Mouse (Mus musculus) neural tube, embryonic 11.5 days (tissue): ENCODE results near the gene Erbb4. TPM values are rescaled to one million over a fixed set of nuclear protein-coding genes. Genes with fewer than 3 reads are reported as not detected.

Experiments used
- ATAC-seq: fragments of 200-750 bp; cut with Nextera tagmentation; 2 replicates; pipeline ENCODE4 v1.8.0; 2017; ENCODE audit warnings: moderate number of reproducible peaks, mild to moderate bottlenecking, moderate TSS enrichment, moderate library complexity; ENCODE audit not compliant: insufficient read depth, low FRiP score, low TSS enrichment
- DNase-seq: peaks from one replicate; pipeline ENCODE4 v3.0.0-alpha.2; 2015; ENCODE audit warnings: low spot score
- H3K27ac ChIP-seq: fragments of 300-500 bp; sonication (generic); 2 replicates; pipeline ENCODE4 v1.5.1; 2014; ENCODE audit warnings: low read depth, mild to moderate bottlenecking, low read length
- H3K27me3 ChIP-seq: fragments of 300-500 bp; sonication (generic); 2 replicates; pipeline ENCODE4 v1.6.1; 2014; ENCODE audit warnings: mild to moderate bottlenecking, low read length, mixed read lengths; ENCODE audit not compliant: control insufficient read depth, insufficient read depth
- H3K36me3 ChIP-seq: fragments of 300-500 bp; sonication (generic); 2 replicates; pipeline ENCODE4 v1.6.1; 2014; ENCODE audit warnings: mild to moderate bottlenecking, low read length, moderate library complexity, mixed read lengths; ENCODE audit not compliant: control insufficient read depth, insufficient read depth
- H3K4me1 ChIP-seq: fragments of 300-500 bp; sonication (generic); 2 replicates; pipeline ENCODE4 v1.6.1; 2014; ENCODE audit warnings: low read length, mixed read lengths; ENCODE audit not compliant: control insufficient read depth, insufficient read depth
- H3K4me2 ChIP-seq: fragments of 300-500 bp; sonication (generic); 2 replicates; pipeline ENCODE4 v1.6.1; 2014; ENCODE audit warnings: low read depth, mild to moderate bottlenecking, moderate library complexity
- H3K4me3 ChIP-seq: fragments of 300-500 bp; sonication (generic); 2 replicates; pipeline ENCODE4 v1.5.1; 2014; ENCODE audit warnings: low read depth, low read length
- H3K9ac ChIP-seq: fragments of 300-500 bp; sonication (generic); 2 replicates; pipeline ENCODE4 v1.6.1; 2014; ENCODE audit warnings: mild to moderate bottlenecking, low read length
- H3K9me3 ChIP-seq: fragments of 300-500 bp; sonication (generic); 2 replicates; pipeline ENCODE4 v1.6.1; 2016; ENCODE audit warnings: low read length; ENCODE audit not compliant: control insufficient read depth
- WGBS: fragments of 180-500 bp; shearing (Covaris S2); extraction: QIAGEN DNeasy Blood & Tissue Kit; methylation state at CpG from one replicate; pipeline ENCODE4 v1.1.7; 2014; 5-methylcytosine and 5-hydroxymethylcytosine counted together
- polyA plus RNA-seq: library from polyadenylated mRNA; unstranded; fragments of >200 nt; fragmentation: Nextera tagmentation; extraction: Ambion mirVana; gene quantifications from 2 replicates; pipeline ENCODE4 v1.2.1, GENCODE M21; 2014

The Erbb4 gene
- polyA plus RNA-seq, 1 experiment from 2014 or later, result 5.0 TPM

GRCm38 (mm10) chr1:68979251-68979650, 128.6 kb downstream of the Erbb4 start:
- Histone ChIP-seq H3K9me3 (no peaks in the 10 kb centered on the region), H3K4me3 (no peak overlapping the region), H3K27me3 (no peaks in the 10 kb centered on the region), H3K27ac (no peak overlapping the region), H3K4me2 (no peak overlapping the region), H3K36me3 (no peaks in the 10 kb centered on the region), H3K9ac (no peak overlapping the region), H3K4me1 (no peaks in the 10 kb centered on the region)
- 88% methylated on average over 2 of the region's 2 CpGs for WGBS
- DNase-seq (no peak), ATAC-seq (no peak)

- Histone ChIP-seq H3K4me2 (no peak overlapping the region), H3K4me1 (peaks cover 1% of the 10 kb centered on the region; the same call in 1 of the 2 replicates), H3K27me3 (no peaks in the 10 kb centered on the region), H3K4me3 (no peak overlapping the region), H3K36me3 (no peaks in the 10 kb centered on the region), H3K9ac (no peak overlapping the region), H3K27ac (no peak overlapping the region), H3K9me3 (no peaks in the 10 kb centered on the region)
- ATAC-seq, result no peak
- DNase-seq, result no peak
- WGBS, result 90% methylated on average over 3 of the region's 3 CpGs
These were observed 129.3 kb downstream of the Erbb4 start for GRCm38 (mm10) chr1:68978571-68978970.

- Histone ChIP-seq H3K4me2 (no peak overlapping the region), H3K27me3 (no peaks in the 10 kb centered on the region), H3K27ac (no peak overlapping the region), H3K9me3 (no peaks in the 10 kb centered on the region), H3K4me1 (peaks cover 5% of the 10 kb centered on the region; the same call in 1 of the 2 replicates), H3K36me3 (no peaks in the 10 kb centered on the region), H3K4me3 (no peak overlapping the region), H3K9ac (no peak overlapping the region)
- no peak for ATAC-seq
- WGBS, result 39% methylated on average over 5 of the region's 5 CpGs
- DNase-seq, result no peak
These were observed 134.3 kb downstream of the Erbb4 start for GRCm38 (mm10) chr1:68973355-68974127.

GRCm38 (mm10) chr1:68964127-68964526, 143.7 kb downstream of the Erbb4 start:
- H3K27ac ChIP-seq, result no peak overlapping the region
- no peak overlapping the region for H3K4me3 ChIP-seq
- H3K9me3 ChIP-seq, result no peaks in the 10 kb centered on the region
- DNase-seq, result no peak
- H3K4me1 ChIP-seq, result no peaks in the 10 kb centered on the region
- H3K36me3 ChIP-seq, result no peaks in the 10 kb centered on the region
- no peak overlapping the region for H3K4me2 ChIP-seq
- H3K9ac ChIP-seq, result no peak overlapping the region
- no peaks in the 10 kb centered on the region for H3K27me3 ChIP-seq
- no peak for ATAC-seq

GRCm38 (mm10) chr1:68961365-68962116, 146.3 kb downstream of the Erbb4 start:
- 59% methylated on average over 2 of the region's 2 CpGs for WGBS
- no peak overlapping the region for H3K27ac ChIP-seq
- DNase-seq (no peak), ATAC-seq (no peak)
- no peaks in the 10 kb centered on the region for H3K36me3 ChIP-seq
- no peak overlapping the region for H3K9ac ChIP-seq
- H3K4me1 ChIP-seq, result no peaks in the 10 kb centered on the region
- H3K9me3 ChIP-seq, result no peaks in the 10 kb centered on the region
- H3K27me3 ChIP-seq, result no peaks in the 10 kb centered on the region
- H3K4me3 ChIP-seq, result no peak overlapping the region
- H3K4me2 ChIP-seq, result no peak overlapping the region

- H3K9me3 ChIP-seq, result no peaks in the 10 kb centered on the region
- no peak overlapping the region for H3K27ac ChIP-seq
- no peak overlapping the region for H3K4me3 ChIP-seq
- 44% methylated on average over 4 of the region's 4 CpGs for WGBS
- H3K27me3 ChIP-seq, result no peaks in the 10 kb centered on the region
- no peaks in the 10 kb centered on the region for H3K4me1 ChIP-seq
- no peaks in the 10 kb centered on the region for H3K36me3 ChIP-seq
- no peak for DNase-seq
- H3K4me2 ChIP-seq, result no peak overlapping the region
- no peak for ATAC-seq
- no peak overlapping the region for H3K9ac ChIP-seq
These were observed 150.9 kb downstream of the Erbb4 start for GRCm38 (mm10) chr1:68956766-68957533.

GRCm38 (mm10) chr1:68955482-68955881, 152.4 kb downstream of the Erbb4 start:
- H3K27me3 ChIP-seq, result no peaks in the 10 kb centered on the region
- H3K4me2 ChIP-seq, result no peak overlapping the region
- no peaks in the 10 kb centered on the region for H3K36me3 ChIP-seq
- H3K9me3 ChIP-seq, result no peaks in the 10 kb centered on the region
- WGBS, result 62% methylated on average over 2 of the region's 2 CpGs
- no peak overlapping the region for H3K9ac ChIP-seq
- DNase-seq (no peak), ATAC-seq (no peak)
- no peaks in the 10 kb centered on the region for H3K4me1 ChIP-seq
- no peak overlapping the region for H3K4me3 ChIP-seq
- H3K27ac ChIP-seq, result no peak overlapping the region

GRCm38 (mm10) chr1:68943141-68943540, 164.7 kb downstream of the Erbb4 start:
- no peak overlapping the region for H3K4me2 ChIP-seq
- no peaks in the 10 kb centered on the region for H3K36me3 ChIP-seq
- ATAC-seq (no peak), DNase-seq (no peak)
- no peaks in the 10 kb centered on the region for H3K4me1 ChIP-seq
- no peaks in the 10 kb centered on the region for H3K27me3 ChIP-seq
- no peak overlapping the region for H3K4me3 ChIP-seq
- H3K27ac ChIP-seq, result no peak overlapping the region
- 88% methylated on average over 2 of the region's 2 CpGs for WGBS
- no peaks in the 10 kb centered on the region for H3K9me3 ChIP-seq
- no peak overlapping the region for H3K9ac ChIP-seq
